Mouse (Mus musculus): ENCODE measurements around the gene Pdia3.

DNA sequence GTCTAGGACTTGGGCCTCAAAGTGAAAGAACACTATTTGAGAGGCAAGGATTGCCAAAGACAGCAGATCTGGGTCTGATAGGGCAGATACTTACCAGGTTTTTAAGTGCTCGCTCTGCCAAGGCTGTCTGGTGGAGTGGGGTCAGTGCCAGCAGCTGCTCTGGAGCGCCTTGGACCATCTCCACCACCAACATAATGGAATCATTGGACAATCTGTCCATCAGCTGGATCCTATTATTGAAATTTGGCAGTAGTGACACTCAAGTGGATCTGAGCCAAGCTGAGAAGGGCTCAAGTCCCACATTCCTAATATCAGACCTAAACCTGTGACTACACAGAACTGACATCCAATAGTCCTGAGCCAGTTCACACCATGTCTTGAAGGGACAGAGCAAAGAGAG, 44.7 kb upstream of the Pdia3 start:
- TF ChIP-seq CTCF (IDR thresholded peaks at IDR 0.05; ENCODE audit: low read depth) (no peak), EP300 (IDR thresholded peaks at IDR 0.05; ENCODE audit: low read depth) (no peak)
